Mouse (Mus musculus) bone marrow macrophage, adult 2 months (primary cell): ENCODE results near the gene Gdf10. TPM values are rescaled to one million over a fixed set of nuclear protein-coding genes. Genes with fewer than 3 reads are reported as not detected.
A peak's percentile ranks its signal among the peaks of the same experiment; 100 is the strongest.

ENCODE experiments used
- H3K27ac ChIP-seq: 2 replicates; pipeline ENCODE4 v1.5.1; 2012; ENCODE audit warnings: low read depth, low read length; ENCODE audit not compliant: insufficient read depth
- H3K4me1 ChIP-seq: 2 replicates; pipeline ENCODE4 v1.6.1; 2012; ENCODE audit warnings: low read length; ENCODE audit not compliant: control insufficient read depth, insufficient read depth
- H3K4me3 ChIP-seq: 2 replicates; pipeline ENCODE4 v1.5.1; 2012; ENCODE audit warnings: mild to moderate bottlenecking, low read length, moderate library complexity; ENCODE audit not compliant: insufficient read depth
- CTCF ChIP-seq: IDR thresholded peaks from 2 replicates; pipeline ENCODE4 v1.5.1; 2012; ENCODE audit warnings: low read depth, mild to moderate bottlenecking, low read length, moderate library complexity
- POLR2A ChIP-seq: IDR thresholded peaks from 2 replicates; pipeline ENCODE4 v1.6.1; 2012; ENCODE audit warnings: mild to moderate bottlenecking, low read depth, low read length, borderline replicate concordance
- polyA plus RNA-seq: library from polyadenylated mRNA; stranded (reverse); fragments of >200 nt; gene quantifications from 2 replicates; pipeline ENCODE4 v1.2.4, GENCODE M21; 2012; ENCODE audit not compliant: missing spikeins, insufficient read depth, insufficient read length

Gdf10 gene
- polyA plus RNA-seq, 1 experiment = not detected

DNA sequence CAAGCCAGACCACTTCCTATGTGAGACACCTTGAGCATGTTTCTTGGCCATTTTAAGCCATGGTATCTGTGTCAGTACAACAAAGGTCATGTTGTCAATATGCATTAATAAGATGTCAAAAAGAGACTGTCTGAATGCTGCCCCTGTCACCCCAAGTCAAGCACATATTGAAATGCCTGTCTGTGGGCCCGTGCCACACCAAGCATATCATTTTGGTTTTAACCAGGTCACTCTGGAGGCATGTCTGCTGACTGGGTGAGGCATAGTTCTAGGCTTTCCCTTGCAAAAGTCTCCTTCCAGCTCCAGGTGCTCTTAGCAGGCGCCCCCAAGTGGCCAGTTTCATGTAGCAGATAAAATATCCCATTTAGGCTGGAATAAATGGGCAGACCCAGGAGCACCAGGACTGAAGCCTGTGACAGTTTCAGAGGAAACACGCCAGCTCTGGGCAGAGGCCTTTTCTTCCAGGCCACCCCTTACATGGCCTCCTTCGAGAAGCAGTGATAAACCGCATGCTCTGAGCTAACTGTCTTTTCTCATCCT lies 10.5 kb downstream of the Gdf10 start:
- H3K4me1 ChIP-seq = no peaks in the 10 kb centered on the region
- no peak overlapping the region for H3K4me3 ChIP-seq
- H3K27ac ChIP-seq = no peak overlapping the region
- TF ChIP-seq POLR2A (no peak), CTCF (peak; percentile 37; the same call in 1 of the 2 replicates)

DNA sequence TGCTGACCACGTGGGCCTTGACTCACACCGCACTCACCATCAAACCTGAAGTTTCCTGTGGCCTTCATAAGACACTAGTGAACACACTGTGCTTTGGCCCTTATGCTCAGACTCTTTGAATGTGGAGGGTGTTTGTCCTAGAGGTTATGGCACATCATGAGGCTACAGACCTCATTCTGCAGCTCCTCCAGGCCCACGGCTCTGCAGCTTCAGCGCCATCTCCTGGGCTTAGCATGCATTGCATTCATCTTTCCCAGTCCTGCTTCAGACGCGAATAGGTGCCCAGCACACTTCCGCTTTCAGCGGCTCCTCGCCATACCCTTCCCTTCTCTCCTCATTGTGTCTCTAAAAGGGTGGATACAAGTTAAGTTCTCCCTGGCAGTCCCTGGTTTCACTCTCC lies 15.7 kb downstream of the Gdf10 start:
- H3K4me3 ChIP-seq = no peak overlapping the region
- no peak for TF ChIP-seq POLR2A
- TF ChIP-seq CTCF = no peak
- no peak overlapping the region for H3K27ac ChIP-seq
- H3K4me1 ChIP-seq = no peaks in the 10 kb centered on the region

DNA sequence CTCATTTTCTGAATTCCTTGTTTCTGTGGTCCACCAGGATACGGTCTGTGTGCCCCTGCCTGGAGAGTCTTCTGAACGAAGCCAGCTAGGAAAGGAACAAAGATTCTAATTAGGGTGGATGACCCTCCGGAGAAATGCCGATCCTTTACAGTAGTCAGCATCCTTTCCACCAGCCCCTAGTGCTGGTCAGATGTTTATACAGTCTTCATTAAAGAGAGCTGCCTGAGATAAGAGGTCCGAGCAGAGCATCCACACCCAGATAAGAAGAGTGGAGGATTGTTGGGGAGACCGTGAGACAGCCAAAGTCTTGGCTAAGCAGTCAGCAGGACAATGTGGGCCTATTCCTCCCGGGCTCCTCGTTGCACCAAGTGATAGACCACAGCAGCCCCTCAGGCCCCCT lies 17.4 kb downstream of the Gdf10 start, which contains the start of gene Gdf2:
Gdf2 (plus strand) TSS at position 301 of the 400 bp plus-strand sequence.
- no peak for TF ChIP-seq POLR2A
- TF ChIP-seq CTCF = no peak
- Histone ChIP-seq H3K4me3 (no peak within 1 kb of the TSS), H3K27ac (no peak within 1 kb of the TSS), H3K4me1 (no peaks in the 10 kb centered on the region)

DNA sequence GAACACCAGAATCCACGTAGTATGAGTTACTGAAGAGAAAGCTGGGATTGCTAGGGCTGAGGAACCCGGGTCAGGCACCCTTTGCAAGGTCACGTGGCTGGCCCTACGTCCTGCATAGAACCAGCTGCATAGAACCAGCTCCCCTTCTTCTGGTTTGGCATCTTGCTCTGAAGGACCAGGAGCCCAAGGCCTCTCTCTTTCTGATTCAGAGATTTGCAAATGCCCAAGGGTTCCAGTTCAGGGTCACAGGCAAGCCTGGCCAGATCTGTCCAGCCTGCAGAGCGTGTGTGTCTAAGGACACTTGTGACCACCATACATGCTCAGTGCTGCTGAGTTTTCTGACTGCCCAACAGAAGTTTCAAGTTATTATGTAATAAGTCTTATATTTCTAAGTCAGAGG lies 18.8 kb downstream of the Gdf10 start:
- Histone ChIP-seq H3K4me3 (no peak overlapping the region), H3K4me1 (no peaks in the 10 kb centered on the region), H3K27ac (no peak overlapping the region)
- TF ChIP-seq CTCF (no peak), POLR2A (no peak)

DNA sequence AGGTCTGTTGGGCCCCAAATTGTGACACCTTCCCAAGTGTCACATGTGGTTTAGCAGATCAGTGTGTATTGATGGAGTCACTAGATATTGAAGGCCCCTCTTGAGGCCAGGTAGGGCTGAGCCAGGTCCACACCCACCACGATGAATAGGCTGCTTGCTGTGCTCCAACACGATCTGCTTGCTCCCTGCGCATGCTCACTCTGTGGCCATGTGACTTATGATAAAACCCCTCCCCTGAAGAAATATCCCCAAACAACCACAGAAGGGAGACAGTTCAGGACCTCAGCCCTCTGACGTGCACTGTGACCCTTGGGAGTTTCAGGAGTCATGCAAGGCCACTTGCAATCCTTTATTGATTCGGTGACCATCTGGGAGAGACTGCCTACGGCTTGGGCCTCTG lies 22.7 kb downstream of the Gdf10 start:
- no peak overlapping the region for H3K27ac ChIP-seq
- H3K4me3 ChIP-seq = no peak overlapping the region
- no peak for TF ChIP-seq CTCF
- no peak for TF ChIP-seq POLR2A
- no peaks in the 10 kb centered on the region for H3K4me1 ChIP-seq

DNA sequence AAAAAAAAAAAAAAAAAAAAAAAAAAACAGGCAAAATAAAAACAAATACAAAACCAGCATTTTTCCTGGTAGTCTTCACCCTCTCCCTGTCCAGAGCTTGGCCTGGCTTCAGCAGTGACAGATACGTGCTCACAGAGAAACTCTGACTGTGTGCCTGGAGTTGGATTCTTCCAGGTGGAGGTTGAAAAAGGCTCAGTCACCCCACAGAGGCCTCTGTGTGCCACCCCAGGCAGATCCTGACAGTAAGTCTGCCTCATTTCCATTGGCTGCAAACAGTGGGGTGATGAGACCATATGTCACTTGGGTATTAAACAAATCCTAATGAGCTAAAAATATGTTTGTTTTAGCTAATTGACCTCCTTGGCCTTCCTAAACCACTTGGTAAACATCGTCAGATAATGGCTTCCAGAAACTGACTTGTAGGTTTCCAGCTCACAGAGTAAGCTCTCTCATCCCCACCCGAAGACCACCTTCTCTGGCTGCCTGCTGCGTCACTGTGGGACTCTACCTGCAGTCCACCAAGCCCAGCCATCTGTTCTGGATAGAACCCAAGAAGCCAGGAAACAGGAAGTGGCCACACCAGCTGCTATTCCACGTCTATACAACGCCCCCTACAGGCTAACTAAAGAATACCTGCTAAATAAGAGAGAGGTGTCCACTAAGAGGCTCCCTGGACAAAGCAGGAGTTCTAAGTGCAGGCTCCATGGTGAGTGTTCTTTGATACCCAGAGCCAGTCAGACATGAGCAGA lies 29.0 kb downstream of the Gdf10 start:
- TF ChIP-seq POLR2A = no peak
- TF ChIP-seq CTCF = no peak
- Histone ChIP-seq H3K4me3 (no peak overlapping the region), H3K4me1 (no peaks in the 10 kb centered on the region), H3K27ac (no peak overlapping the region)

DNA sequence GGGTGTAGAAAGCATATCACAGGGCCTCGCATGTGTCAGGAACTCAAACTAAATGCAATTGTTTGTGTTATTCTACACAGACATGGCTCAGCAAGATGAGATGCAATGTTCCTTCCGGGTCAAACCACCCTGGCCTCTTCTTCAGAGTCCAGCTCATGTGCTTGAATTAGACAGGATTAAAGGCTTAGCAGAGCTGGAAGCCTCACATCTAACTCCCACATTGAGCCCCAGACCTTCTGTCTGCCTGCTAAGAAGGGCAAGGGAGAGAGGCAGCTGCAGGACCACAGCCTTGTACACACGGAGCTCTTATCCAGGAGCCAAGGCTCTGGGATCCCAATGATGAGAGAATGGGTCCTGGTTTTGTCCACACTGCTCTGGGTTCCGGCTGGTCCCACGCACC lies 30.4 kb downstream of the Gdf10 start, which contains the start of gene Rbp3:
Rbp3 (plus strand) TSS at position 243 of the 400 bp plus-strand sequence.
- TF ChIP-seq CTCF = no peak
- no peak for TF ChIP-seq POLR2A
- Histone ChIP-seq H3K4me3 (no peak within 1 kb of the TSS), H3K27ac (no peak within 1 kb of the TSS), H3K4me1 (no peaks in the 10 kb centered on the region)

DNA sequence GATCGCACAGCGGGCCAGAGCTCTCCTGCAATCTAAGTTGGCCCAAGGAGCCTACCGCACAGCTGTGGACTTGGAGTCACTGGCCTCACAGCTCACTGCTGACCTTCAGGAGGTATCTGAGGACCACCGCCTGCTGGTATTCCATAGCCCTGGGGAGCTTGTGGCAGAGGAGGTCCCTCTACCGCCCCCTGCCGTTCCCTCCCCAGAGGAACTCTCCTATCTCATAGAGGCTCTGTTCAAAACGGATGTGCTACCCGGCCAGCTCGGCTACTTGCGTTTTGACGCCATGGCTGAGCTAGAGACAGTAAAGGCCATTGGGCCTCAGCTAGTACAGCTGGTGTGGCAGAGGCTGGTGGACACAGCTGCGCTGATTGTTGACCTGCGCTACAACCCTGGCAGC lies 32.7 kb downstream of the Gdf10 start:
- Histone ChIP-seq H3K4me3 (no peak overlapping the region), H3K4me1 (no peaks in the 10 kb centered on the region), H3K27ac (no peak overlapping the region)
- TF ChIP-seq POLR2A (no peak), CTCF (no peak)

GRCm38 (mm10) chr14:33958186-33958585 lies 34.8 kb downstream of the Gdf10 start:
- TF ChIP-seq POLR2A (no peak), CTCF (no peak)
- Histone ChIP-seq H3K4me3 (no peak overlapping the region), H3K27ac (no peak overlapping the region), H3K4me1 (no peaks in the 10 kb centered on the region)

- no peaks in the 10 kb centered on the region for H3K4me1 ChIP-seq
- TF ChIP-seq CTCF = no peak
- no peak for TF ChIP-seq POLR2A
- H3K27ac ChIP-seq = no peak overlapping the region
- H3K4me3 ChIP-seq = no peak overlapping the region
Observed at GRCm38 (mm10) chr14:33958841-33959240, 35.5 kb downstream of the Gdf10 start.

DNA sequence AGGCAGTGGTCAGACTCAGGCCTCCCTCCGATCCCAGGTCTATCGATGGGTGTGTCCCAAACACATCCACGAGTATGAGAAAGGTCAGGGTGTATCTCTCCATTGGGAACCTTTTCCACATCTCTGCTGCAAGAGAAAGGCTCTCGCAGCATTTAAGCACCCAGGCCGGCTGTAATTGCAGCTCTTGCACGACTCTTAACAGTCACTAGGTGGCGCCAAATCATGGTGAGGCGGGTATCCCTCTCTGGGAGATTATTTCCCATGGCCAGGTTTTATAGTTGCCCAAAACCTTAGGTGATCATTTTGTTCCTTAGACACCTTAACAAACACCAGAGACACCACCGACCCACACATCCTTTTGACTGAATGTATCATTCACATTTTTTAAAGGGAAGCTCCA lies 36.0 kb downstream of the Gdf10 start:
- TF ChIP-seq CTCF (peak; percentile 40; the same call in 1 of the 2 replicates), POLR2A (no peak)
- Histone ChIP-seq H3K4me3 (no peak overlapping the region), H3K4me1 (no peaks in the 10 kb centered on the region), H3K27ac (no peak overlapping the region)
